Mouse (Mus musculus): ENCODE results near the gene Gch1. TPM values are rescaled to one million over a fixed set of nuclear protein-coding genes. Genes with fewer than 3 reads are reported as not detected.

Gch1 gene
- polyA plus RNA-seq, 1 experiment from 2014 or later, result 1.5 TPM

DNA sequence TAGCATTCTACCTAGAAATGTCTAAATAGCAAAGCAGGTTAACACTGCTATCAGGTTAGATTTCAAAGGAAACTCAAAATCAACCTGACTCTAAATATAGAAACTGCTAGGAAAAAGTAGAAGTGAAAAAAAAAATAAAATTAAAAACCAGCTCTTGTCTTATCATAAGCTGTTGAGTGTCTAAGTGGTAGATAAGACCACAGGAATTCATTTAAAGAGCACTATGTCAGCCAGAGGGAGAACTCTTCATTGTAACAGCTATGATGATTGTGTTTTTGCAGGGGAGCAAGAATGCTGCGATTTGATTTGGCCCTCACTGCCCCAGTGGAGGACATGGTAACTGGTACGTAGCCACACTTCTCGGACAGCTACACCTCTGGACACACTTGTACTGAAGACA, 34.9 kb downstream of the Gch1 start:
- Histone ChIP-seq H3K27me3 (replicated peaks; ENCODE audit: control insufficient read depth, insufficient read depth, low read length) (no peaks in the 10 kb centered on the region), H3K27ac (ENCODE audit: low read length) (no peak overlapping the region), H3K36me3 (ENCODE audit: control insufficient read depth, insufficient read depth) (no peaks in the 10 kb centered on the region), H3K4me1 (replicated peaks; ENCODE audit: control insufficient read depth, insufficient read depth, low read length) (no peaks in the 10 kb centered on the region), H3K9me3 (ENCODE audit: control insufficient read depth, low read length) (no peaks in the 10 kb centered on the region), H3K4me2 (ENCODE audit: low read length) (no peak overlapping the region), H3K9ac (replicated peaks; ENCODE audit: low read depth, low read length) (no peak overlapping the region), H3K4me3 (replicated peaks; ENCODE audit: low read length) (no peak overlapping the region)
- WGBS, result 89% methylated on average over 3 of the region's 3 CpGs
- ATAC-seq, result no peak

DNA sequence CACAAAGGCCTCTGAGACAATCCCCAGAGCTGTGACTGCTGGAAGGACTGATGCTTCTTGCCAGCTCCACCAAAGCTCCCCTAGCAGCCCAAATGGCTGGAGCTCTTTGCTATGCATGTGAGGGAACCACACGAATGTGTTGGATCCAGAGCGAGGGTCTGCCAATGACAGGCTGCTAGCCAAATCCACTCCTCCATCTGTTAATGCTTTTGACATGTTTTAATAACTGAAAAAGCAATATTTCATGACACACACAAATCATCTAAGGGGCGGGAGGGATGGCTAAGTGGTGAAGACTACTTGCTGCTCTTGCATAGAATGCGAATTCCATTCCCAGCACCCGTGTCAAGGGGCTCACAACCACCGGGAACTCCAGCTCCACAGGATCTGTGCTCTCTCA, 37.9 kb downstream of the Gch1 start:
- no peak overlapping the region for H3K9ac ChIP-seq (replicated peaks; ENCODE audit: low read depth, low read length)

DNA sequence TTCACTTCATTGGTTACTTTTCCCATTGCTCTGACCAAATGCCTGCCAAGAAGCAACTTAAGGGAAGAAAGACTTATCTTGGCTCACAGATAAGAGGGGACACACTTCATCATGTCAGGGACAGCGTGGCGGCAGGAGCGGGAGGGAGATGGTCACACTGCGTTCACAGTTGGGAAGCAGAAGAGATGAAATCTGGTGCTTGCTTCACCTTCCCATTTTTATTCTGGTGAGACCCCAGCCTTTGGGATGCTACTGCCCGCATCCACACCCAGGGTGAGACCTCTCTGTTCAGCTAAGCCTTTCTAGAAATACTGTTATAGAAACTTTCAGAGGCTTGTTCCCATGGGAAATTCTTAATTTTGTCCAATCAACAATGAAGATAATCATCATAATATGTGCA, 44.9 kb downstream of the Gch1 start:
- WGBS, result 94% methylated on average over 5 of the region's 5 CpGs
- H3K9ac ChIP-seq (replicated peaks; ENCODE audit: low read depth, low read length), result no peak overlapping the region
- no peak overlapping the region for H3K27ac ChIP-seq (ENCODE audit: low read length)
- no peak overlapping the region for H3K4me3 ChIP-seq (replicated peaks; ENCODE audit: low read length)
- no peaks in the 10 kb centered on the region for H3K36me3 ChIP-seq (ENCODE audit: control insufficient read depth, insufficient read depth)
- H3K9me3 ChIP-seq (ENCODE audit: control insufficient read depth, low read length), result no peaks in the 10 kb centered on the region
- no peaks in the 10 kb centered on the region for H3K27me3 ChIP-seq (replicated peaks; ENCODE audit: control insufficient read depth, insufficient read depth, low read length)
- no peaks in the 10 kb centered on the region for H3K4me1 ChIP-seq (replicated peaks; ENCODE audit: control insufficient read depth, insufficient read depth, low read length)
- ATAC-seq, result no peak
- no peak overlapping the region for H3K4me2 ChIP-seq (ENCODE audit: low read length)

More for the DNA sequence above, 37.9 kb downstream of the Gch1 start:
- H3K36me3 ChIP-seq (ENCODE audit: control insufficient read depth, insufficient read depth), result no peaks in the 10 kb centered on the region
- H3K4me1 ChIP-seq (replicated peaks; ENCODE audit: control insufficient read depth, insufficient read depth, low read length), result no peaks in the 10 kb centered on the region
- ATAC-seq, result no peak
- H3K27ac ChIP-seq (ENCODE audit: low read length), result no peak overlapping the region
- no peaks in the 10 kb centered on the region for H3K27me3 ChIP-seq (replicated peaks; ENCODE audit: control insufficient read depth, insufficient read depth, low read length)
- H3K9me3 ChIP-seq (ENCODE audit: control insufficient read depth, low read length), result no peaks in the 10 kb centered on the region
- H3K4me3 ChIP-seq (replicated peaks; ENCODE audit: low read length), result no peak overlapping the region
- no peak overlapping the region for H3K4me2 ChIP-seq (ENCODE audit: low read length)
- WGBS, result 83% methylated on average over 6 of the region's 6 CpGs

DNA sequence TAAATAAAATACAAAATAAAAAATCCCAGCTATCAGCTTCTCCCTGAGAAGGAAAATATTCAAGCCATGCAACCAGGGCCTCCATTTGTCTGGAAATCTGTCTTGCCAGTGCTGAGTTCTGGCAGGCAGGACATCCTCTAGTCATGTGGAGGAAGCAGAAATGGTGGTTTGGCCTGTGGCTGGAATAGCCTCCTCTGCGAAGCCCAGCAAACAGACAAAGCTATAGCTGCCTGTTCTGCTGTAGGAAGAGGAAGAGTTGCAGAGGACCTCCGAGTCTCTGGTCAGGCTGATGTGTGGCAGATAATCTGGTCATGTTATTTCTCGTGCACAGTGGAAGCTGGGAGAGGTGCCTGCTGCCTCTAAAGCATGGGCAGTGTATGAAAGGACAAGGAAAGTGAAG, 50.4 kb downstream of the Gch1 start:
- Histone ChIP-seq H3K9me3 (ENCODE audit: control insufficient read depth, low read length) (no peaks in the 10 kb centered on the region), H3K4me1 (replicated peaks; ENCODE audit: control insufficient read depth, insufficient read depth, low read length) (no peaks in the 10 kb centered on the region), H3K27ac (ENCODE audit: low read length) (no peak overlapping the region), H3K4me2 (ENCODE audit: low read length) (no peak overlapping the region), H3K27me3 (replicated peaks; ENCODE audit: control insufficient read depth, insufficient read depth, low read length) (no peaks in the 10 kb centered on the region), H3K36me3 (ENCODE audit: control insufficient read depth, insufficient read depth) (no peaks in the 10 kb centered on the region), H3K9ac (replicated peaks; ENCODE audit: low read depth, low read length) (no peak overlapping the region), H3K4me3 (replicated peaks; ENCODE audit: low read length) (no peak overlapping the region)
- no peak for ATAC-seq
- 92% methylated on average over 3 of the region's 3 CpGs for WGBS

DNA sequence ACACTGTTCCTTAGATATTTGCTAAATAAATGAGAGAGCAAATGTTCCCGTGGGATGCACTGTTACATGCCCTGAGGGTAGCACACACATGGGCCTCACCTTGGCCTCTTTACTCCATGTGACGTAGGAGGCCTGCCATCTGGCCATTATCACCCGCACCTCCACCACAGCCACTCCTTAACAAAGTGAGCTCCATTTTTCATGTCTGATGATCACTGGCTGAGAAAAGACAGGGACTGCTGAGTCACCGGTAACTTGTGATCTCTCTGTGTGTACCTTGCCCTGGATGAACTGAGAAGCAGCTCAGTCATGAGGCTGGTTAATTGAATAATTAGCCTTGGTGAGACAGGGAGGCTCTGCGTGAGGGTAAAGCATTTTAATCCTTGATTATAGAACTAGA, 52.6 kb downstream of the Gch1 start:
- no peak for ATAC-seq
- H3K36me3 ChIP-seq (ENCODE audit: control insufficient read depth, insufficient read depth), result no peaks in the 10 kb centered on the region
- 86% methylated on average over 5 of the region's 5 CpGs for WGBS

DNA sequence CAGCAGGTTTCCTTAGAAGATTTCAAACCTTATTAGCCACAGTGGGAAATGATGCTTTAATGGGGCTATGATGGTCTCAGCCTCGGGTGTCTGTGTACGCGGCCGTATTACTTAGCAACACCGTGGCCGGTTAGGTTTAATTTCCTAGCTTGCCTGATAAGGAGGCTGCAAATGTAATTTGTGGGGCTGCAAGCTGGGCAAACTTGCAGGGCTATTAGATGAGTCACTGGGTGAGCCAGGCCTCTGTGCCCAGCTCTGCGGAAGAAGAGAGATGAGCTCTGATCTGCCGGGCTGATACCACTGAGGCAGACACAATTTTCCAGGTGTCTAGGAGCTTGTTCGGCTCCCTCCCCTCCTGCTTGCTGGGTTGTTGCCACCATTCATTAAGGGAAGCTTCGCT, 55.3 kb downstream of the Gch1 start:
- Histone ChIP-seq H3K9me3 (ENCODE audit: control insufficient read depth, low read length) (no peaks in the 10 kb centered on the region), H3K9ac (replicated peaks; ENCODE audit: low read depth, low read length) (no peak overlapping the region), H3K4me2 (ENCODE audit: low read length) (no peak overlapping the region), H3K4me3 (replicated peaks; ENCODE audit: low read length) (no peak overlapping the region), H3K27me3 (replicated peaks; ENCODE audit: control insufficient read depth, insufficient read depth, low read length) (no peaks in the 10 kb centered on the region), H3K4me1 (replicated peaks; ENCODE audit: control insufficient read depth, insufficient read depth, low read length) (no peaks in the 10 kb centered on the region), H3K36me3 (ENCODE audit: control insufficient read depth, insufficient read depth) (no peaks in the 10 kb centered on the region), H3K27ac (ENCODE audit: low read length) (no peak overlapping the region)
- ATAC-seq, result no peak
- WGBS, result 76% methylated on average over 10 of the region's 10 CpGs

More for the DNA sequence above, 52.6 kb downstream of the Gch1 start:
- Histone ChIP-seq H3K27me3 (replicated peaks; ENCODE audit: control insufficient read depth, insufficient read depth, low read length) (no peaks in the 10 kb centered on the region), H3K9me3 (ENCODE audit: control insufficient read depth, low read length) (no peaks in the 10 kb centered on the region), H3K4me2 (ENCODE audit: low read length) (no peak overlapping the region), H3K27ac (ENCODE audit: low read length) (no peak overlapping the region), H3K4me3 (replicated peaks; ENCODE audit: low read length) (no peak overlapping the region), H3K4me1 (replicated peaks; ENCODE audit: control insufficient read depth, insufficient read depth, low read length) (no peaks in the 10 kb centered on the region), H3K9ac (replicated peaks; ENCODE audit: low read depth, low read length) (no peak overlapping the region)

DNA sequence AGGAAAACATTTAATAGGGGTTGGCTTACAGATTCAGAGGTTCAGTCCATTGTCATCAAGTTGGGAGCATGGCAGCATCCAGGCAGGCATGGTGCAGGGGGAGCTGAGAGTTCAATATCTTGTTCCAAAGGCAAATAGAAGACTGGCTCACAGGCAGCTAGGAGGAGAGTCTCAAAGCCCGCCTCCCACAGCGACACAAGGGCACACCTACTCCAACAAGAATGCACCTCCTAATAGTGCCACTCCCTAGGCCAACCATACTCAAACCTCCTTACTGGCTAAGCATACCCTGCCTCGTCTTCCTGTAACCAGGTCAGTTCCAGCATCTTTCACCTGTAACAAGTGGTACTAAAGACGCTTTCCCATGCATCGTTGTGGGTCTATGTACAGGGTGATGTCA, 61.2 kb downstream of the Gch1 start:
- Histone ChIP-seq H3K27ac (ENCODE audit: low read length) (no peak overlapping the region), H3K36me3 (ENCODE audit: control insufficient read depth, insufficient read depth) (no peaks in the 10 kb centered on the region), H3K4me3 (replicated peaks; ENCODE audit: low read length) (no peak overlapping the region), H3K9me3 (ENCODE audit: control insufficient read depth, low read length) (no peaks in the 10 kb centered on the region), H3K4me2 (ENCODE audit: low read length) (no peak overlapping the region), H3K4me1 (replicated peaks; ENCODE audit: control insufficient read depth, insufficient read depth, low read length) (no peaks in the 10 kb centered on the region), H3K27me3 (replicated peaks; ENCODE audit: control insufficient read depth, insufficient read depth, low read length) (no peaks in the 10 kb centered on the region), H3K9ac (replicated peaks; ENCODE audit: low read depth, low read length) (no peak overlapping the region)
- no peak for ATAC-seq
- 87% methylated on average over 5 of the region's 5 CpGs for WGBS

DNA sequence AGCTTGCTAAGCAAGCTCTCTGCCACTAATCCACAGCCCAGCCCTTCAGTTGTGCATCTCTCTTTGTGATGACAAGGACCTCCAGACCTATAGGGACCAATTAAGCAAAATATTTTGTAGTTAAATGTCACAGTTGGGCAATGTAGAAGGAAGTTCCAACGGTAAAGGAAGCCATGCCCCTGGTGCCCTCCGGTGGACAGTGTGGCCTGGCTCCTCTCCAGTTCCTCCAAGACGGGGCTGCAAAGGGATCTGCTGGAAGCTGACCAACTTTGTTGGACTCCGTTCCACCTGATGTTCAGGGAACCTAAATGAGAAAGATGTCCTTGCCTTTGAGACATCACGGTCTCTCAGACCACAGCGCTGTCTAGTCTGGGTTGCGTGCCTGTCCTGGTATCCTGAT, 71.7 kb downstream of the Gch1 start:
- Histone ChIP-seq H3K4me1 (replicated peaks; ENCODE audit: control insufficient read depth, insufficient read depth, low read length) (no peaks in the 10 kb centered on the region), H3K27ac (ENCODE audit: low read length) (no peak overlapping the region), H3K27me3 (replicated peaks; ENCODE audit: control insufficient read depth, insufficient read depth, low read length) (no peaks in the 10 kb centered on the region), H3K9ac (replicated peaks; ENCODE audit: low read depth, low read length) (no peak overlapping the region), H3K9me3 (ENCODE audit: control insufficient read depth, low read length) (no peaks in the 10 kb centered on the region), H3K36me3 (ENCODE audit: control insufficient read depth, insufficient read depth) (no peaks in the 10 kb centered on the region), H3K4me2 (ENCODE audit: low read length) (no peak overlapping the region), H3K4me3 (replicated peaks; ENCODE audit: low read length) (no peak overlapping the region)
- no peak for ATAC-seq
- 77% methylated on average over 7 of the region's 7 CpGs for WGBS

DNA sequence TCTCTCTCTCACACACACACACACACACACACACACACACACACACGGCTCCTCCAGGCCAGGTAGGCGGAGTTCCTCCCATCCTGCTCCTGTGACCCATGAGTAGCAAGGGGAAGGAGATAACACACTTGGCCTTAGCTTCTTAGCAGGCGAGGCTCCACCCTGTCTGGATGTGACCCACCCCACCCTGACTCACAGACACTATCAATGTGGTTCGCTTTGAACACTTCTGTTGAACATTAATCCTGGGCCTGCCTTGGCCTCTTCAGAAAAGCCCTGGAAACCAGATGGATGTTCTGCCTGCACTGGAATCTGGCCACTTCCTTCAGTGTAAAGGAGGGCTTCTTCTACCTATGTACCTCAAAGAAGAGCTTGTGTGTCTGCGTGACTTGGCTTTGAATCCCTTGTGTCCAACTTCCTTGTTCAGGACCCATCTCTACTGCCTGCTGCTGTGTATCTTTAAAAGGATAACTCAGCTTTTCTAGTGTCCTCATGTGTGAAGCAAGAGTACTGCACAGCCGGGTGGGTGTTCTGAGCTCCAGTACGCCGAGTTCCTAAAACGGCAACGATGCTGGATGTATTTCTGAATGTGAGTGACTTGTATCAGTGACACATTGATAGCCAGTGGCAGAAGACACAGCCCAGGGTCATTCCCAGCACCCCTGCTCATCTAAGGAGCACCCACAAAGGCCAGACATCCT, 73.0 kb downstream of the Gch1 start:
- no peak overlapping the region for H3K4me3 ChIP-seq (replicated peaks; ENCODE audit: low read length)
- H3K36me3 ChIP-seq (ENCODE audit: control insufficient read depth, insufficient read depth), result no peaks in the 10 kb centered on the region
- 89% methylated on average over 8 of the region's 10 CpGs for WGBS
- no peak overlapping the region for H3K9ac ChIP-seq (replicated peaks; ENCODE audit: low read depth, low read length)
- H3K4me2 ChIP-seq (ENCODE audit: low read length), result no peak overlapping the region
- H3K9me3 ChIP-seq (ENCODE audit: control insufficient read depth, low read length), result no peaks in the 10 kb centered on the region
- ATAC-seq, result no peak
- 0 out of 2 replicates have a peak, but pooled peaks cover under 1% of the 10 kb centered on the region for H3K27me3 ChIP-seq (replicated peaks; ENCODE audit: control insufficient read depth, insufficient read depth, low read length)
- no peak overlapping the region for H3K27ac ChIP-seq (ENCODE audit: low read length)
- H3K4me1 ChIP-seq (replicated peaks; ENCODE audit: control insufficient read depth, insufficient read depth, low read length), result no peaks in the 10 kb centered on the region

DNA sequence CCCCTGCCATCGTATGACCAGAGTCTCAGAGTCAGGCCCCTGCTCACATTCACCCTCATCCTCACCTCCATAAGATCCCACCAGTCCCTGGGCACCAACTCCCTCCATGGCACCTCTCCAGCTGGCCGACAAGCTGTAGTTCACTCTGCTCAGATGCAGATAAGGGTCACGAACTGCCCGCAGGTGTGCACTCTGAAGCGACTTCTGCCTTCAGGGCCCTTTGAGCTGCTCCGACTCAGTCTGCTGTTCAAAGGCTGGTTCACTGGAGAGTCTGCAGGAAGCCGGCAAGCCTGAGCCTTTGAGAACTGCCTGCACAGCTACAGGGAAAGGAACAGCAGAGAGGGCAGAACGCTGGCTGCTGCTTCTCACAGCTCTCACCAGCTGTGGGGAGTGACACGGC, 74.1 kb downstream of the Gch1 start:
- Histone ChIP-seq H3K4me3 (replicated peaks; ENCODE audit: low read length) (no peak overlapping the region), H3K4me1 (replicated peaks; ENCODE audit: control insufficient read depth, insufficient read depth, low read length) (no peaks in the 10 kb centered on the region), H3K9me3 (ENCODE audit: control insufficient read depth, low read length) (no peaks in the 10 kb centered on the region), H3K27ac (ENCODE audit: low read length) (no peak overlapping the region), H3K4me2 (ENCODE audit: low read length) (no peak overlapping the region), H3K27me3 (replicated peaks; ENCODE audit: control insufficient read depth, insufficient read depth, low read length) (0 out of 2 replicates have a peak, but pooled peaks cover 2% of the 10 kb centered on the region), H3K36me3 (ENCODE audit: control insufficient read depth, insufficient read depth) (no peaks in the 10 kb centered on the region), H3K9ac (replicated peaks; ENCODE audit: low read depth, low read length) (no peak overlapping the region)
- 68% methylated on average over 9 of the region's 9 CpGs for WGBS
- ATAC-seq, result no peak
